Mouse (Mus musculus) lung, postnatal 0 days (tissue): Measurements from ENCODE around the gene Cnga1.

ENCODE experiments used
- CTCF ChIP-seq: IDR thresholded peaks from 2 replicates; pipeline ENCODE4 v1.5.1; 2016; ENCODE audit warnings: antibody characterized with exemption, mild to moderate bottlenecking
- EP300 ChIP-seq: IDR thresholded peaks from 2 replicates; pipeline ENCODE4 v1.6.1; 2016; ENCODE audit warnings: antibody characterized with exemption, mild to moderate bottlenecking, control low read depth

GRCm38 (mm10) chr5:72653068-72653674 is 9.1 kb upstream of the Cnga1 start:
- TF ChIP-seq EP300, result no peak
- no peak for TF ChIP-seq CTCF
